ENCODE assay signal across 8 mouse cellular contexts in genomic region chr19:4338162-4338561, GRCm38 (mm10).
DNase-seq lines count a peak whose midpoint lies in the region.

No protein-coding gene starts in this region.

- DNase-seq in cerebellum, adult 8-10 months, result peak; percentile 49
- no peak for DNase-seq in cerebellum, adult 11-12 months
- peak; percentile 34 for DNase-seq in right cerebral cortex, postnatal 14 days
- DNase-seq in right cerebral cortex, adult 18-20 months, result no peak
- DNase-seq in cerebellum, postnatal 36 days, result peak; percentile 38 to 63
- DNase-seq in induced T-regulatory cell, adult 2 months (ENCODE audit: low read depth), result peak; percentile 90
- peak; percentile 93 for DNase-seq in lung, postnatal 36 days
- peak; percentile 79 for DNase-seq in thymus, postnatal 14 days

Comparison
In these comparisons a context has a peak if more than half of its experiments do, and no peak if none do; other contexts are left out.
1. DNase-seq: peak in cerebellum, adult 8-10 months (single experiment), right cerebral cortex, postnatal 14 days (single experiment), cerebellum, postnatal 36 days (2 of 2), induced T-regulatory cell, adult 2 months (single experiment), lung, postnatal 36 days (single experiment) and thymus, postnatal 14 days (single experiment); none in cerebellum, adult 11-12 months (single experiment) and right cerebral cortex, adult 18-20 months (single experiment).